Mouse (Mus musculus) right cerebral cortex, postnatal 14 days (tissue): ENCODE measurements around the gene Acbd3.

Source experiments
- DNase-seq: peaks from one replicate; pipeline ENCODE4 v3.0.0; 2022

Acbd3 gene

GRCm38 (mm10) chr1:180791821-180792480, 66.1 kb downstream of the Acbd3 start:
- no peak for DNase-seq

- DNase-seq: no peak
Observed at GRCm38 (mm10) chr1:180792814-180793213, 67.0 kb downstream of the Acbd3 start.

GRCm38 (mm10) chr1:180793445-180794117, 67.7 kb downstream of the Acbd3 start:
- no peak for DNase-seq

GRCm38 (mm10) chr1:180794170-180794569, 68.3 kb downstream of the Acbd3 start:
- DNase-seq: peak; percentile 19

GRCm38 (mm10) chr1:180798660-180799059, 72.8 kb downstream of the Acbd3 start:
- DNase-seq: no peak

GRCm38 (mm10) chr1:180799253-180799652, 73.4 kb downstream of the Acbd3 start:
- no peak for DNase-seq

- no peak for DNase-seq
Observed at GRCm38 (mm10) chr1:180800022-180800421, 74.2 kb downstream of the Acbd3 start.

- DNase-seq: no peak
Observed at GRCm38 (mm10) chr1:180800814-180801213, 75.0 kb downstream of the Acbd3 start.

GRCm38 (mm10) chr1:180801466-180801994, 75.7 kb downstream of the Acbd3 start:
- no peak for DNase-seq
